Mouse (Mus musculus): Measurements from ENCODE around the gene Gm5089.

DNA sequence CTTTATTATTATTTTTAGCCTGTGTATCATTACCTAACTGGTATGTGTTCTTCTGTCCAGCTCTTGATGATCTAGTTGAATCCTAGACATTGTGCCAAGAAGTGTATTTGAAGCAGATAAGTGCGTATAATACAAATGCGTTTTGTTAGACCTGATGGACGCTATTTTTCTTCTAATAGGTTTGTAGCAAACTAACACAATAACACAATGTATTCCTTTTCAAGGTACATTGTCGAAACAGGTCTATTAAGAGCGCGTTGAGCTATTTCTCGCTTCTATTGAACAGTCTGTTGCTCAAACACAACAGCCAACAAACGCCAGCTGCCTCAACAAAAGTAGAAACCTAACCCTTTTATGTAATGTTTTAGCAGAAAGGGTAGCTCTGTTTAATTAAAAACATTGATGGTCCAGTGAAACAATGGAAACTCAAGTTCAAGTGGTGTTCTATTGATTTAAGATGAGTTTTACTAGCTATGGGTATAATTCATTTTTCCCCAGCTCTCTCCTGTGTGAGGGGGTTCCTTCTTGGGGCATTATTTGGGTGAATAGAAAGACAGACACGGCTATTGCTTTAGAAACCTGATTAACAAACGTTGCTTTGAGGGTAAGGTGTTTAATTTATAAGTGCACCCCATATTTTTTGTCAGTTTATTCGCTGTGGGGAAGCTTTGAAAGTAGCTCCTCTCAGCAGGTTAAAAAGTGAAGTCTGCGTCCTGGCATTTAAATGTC is 38.9 kb upstream of the Gm5089 start:
- TF ChIP-seq POLR2A (IDR thresholded peaks at IDR 0.05; ENCODE audit: borderline replicate concordance, low read depth, low read length) = no peak
- TF ChIP-seq CTCF (IDR thresholded peaks at IDR 0.05; ENCODE audit: low read depth, low read length) = no peak

Measured in bone marrow macrophage, adult 2 months (primary cell).